Mouse (Mus musculus) heart, postnatal 36 days (tissue): ENCODE data around the gene Unc119b. TPM values are rescaled to one million over a fixed set of nuclear protein-coding genes. Genes with fewer than 3 reads are reported as not detected.
"Not testable (repeated sequence)": the region's sequence is repeated elsewhere in the genome, so short reads cannot be mapped to it uniquely, and the experiment has no call there.

ENCODE experiments used
- DNase-seq, 2 experiments: peaks; one replicate each; pipeline ENCODE4 v3.0.0; 2021 to 2022
- intact Hi-C: fragments of 180-260 bp; cut with DNase I; formaldehyde crosslinking; loops from one replicate; pipeline ENCODE4 v1.15.1; 2025
- total RNA-seq, 2 experiments: library from RNA; stranded (reverse); gene quantifications; 2 replicates each; pipeline ENCODE4 v1.2.3; 2021

Gene Unc119b
- total RNA-seq, 2 experiments from 2014 or later, result 17.7 to 21.3 TPM

DNA sequence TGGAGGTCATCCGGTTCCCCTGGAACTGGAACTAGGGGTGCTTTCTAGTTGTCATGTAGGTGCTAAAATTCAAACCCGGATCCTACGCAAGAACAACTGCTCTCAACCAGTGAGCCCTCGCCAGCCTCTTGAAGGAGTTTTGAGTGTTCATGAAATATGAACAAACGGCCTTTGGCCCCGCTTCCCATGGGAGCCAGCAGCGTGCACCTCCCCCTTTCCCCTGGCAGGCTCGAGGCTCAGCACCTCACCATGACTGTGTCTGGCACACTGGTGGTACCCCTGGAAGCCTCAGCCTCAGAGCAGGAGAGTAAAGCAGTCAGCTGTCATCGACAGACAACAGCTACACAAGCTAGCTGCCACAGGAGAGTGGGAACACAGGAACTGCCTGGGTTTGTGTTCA lies 34.8 kb downstream of the Unc119b start:
- intact Hi-C loops, result no loop called here
- DNase-seq, result no peak

GRCm38 (mm10) chr5:115099530-115099929 lies 35.2 kb downstream of the Unc119b start:
- no peak for DNase-seq
- intact Hi-C loops, result no loop called here

- no peak for DNase-seq
- intact Hi-C loops, result no loop called here
These were observed 36.6 kb downstream of the Unc119b start, which contains the start of gene Gm10401 for GRCm38 (mm10) chr5:115098195-115098594. Gm10401 (minus strand) TSS chr5:115098295.

DNA sequence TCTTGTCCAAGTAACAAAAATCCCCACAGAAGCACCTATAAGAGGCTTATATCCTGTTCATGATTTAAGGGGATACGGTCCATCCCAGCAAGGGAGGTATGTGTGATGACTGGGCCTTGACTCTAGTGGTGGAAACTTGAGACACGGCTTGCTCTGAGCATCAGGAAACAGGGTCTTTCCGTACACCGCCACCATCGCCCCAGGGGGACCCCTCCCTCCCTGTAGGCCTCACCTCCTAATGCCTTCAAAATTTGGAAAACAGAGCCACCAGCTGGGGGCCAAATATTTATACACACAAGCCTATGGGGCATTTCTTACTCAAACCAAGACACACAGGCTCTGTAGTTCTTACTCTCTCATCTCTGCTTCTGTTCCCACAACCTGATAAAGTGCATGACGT lies 43.0 kb downstream of the Unc119b start:
- intact Hi-C loops, result no loop called here
- DNase-seq, result no peak

DNA sequence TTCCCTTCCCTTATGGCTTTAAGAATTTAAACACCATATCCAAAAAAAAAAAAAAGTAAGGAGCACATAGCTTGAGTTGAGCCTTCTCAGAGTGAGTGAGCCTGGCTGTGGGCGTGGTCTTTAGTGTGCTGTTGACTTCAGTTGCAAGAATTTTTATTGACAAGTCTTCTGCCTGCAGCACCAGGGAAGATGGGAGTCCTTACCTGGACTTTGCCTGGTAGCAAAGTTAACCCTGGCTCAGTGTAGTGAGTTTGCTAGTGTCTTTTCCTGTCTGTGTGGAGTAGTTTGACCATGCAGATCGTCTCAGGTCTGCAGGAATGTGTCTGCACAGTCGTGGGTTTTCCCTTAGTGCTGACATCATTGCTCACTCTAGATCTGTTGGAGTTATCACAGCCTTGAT lies 43.8 kb downstream of the Unc119b start:
- intact Hi-C loops, result no loop called here
- DNase-seq, result no peak

- intact Hi-C loops, result no loop called here
These were observed 45.0 kb downstream of the Unc119b start for GRCm38 (mm10) chr5:115089592-115090268.

DNA sequence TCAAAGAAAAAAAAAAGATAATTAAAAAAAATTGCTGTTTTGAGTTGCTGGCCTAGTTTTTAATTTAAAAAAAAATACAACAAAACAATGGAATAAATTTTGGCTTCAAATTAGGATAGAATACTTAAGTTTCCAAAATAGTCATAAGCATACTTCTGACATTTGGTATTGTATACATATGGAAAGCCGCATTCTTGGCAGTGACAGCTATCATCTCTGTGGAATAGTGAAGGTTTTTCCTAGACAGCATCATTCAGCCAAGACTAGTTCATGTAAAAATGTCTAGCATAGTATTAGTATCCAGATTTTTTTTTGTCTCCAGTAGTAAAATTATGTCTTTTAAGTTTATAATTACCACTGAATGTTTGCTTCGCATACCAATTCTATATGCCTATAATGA lies 49.1 kb downstream of the Unc119b start:
- intact Hi-C loops, result no loop called here
- DNase-seq, result no peak

More at GRCm38 (mm10) chr5:115089592-115090268, 45.0 kb downstream of the Unc119b start:
- no peak for DNase-seq

GRCm38 (mm10) chr5:115083492-115083891 lies 51.3 kb downstream of the Unc119b start:
- intact Hi-C loops, result no loop called here
- DNase-seq, result no peak

DNA sequence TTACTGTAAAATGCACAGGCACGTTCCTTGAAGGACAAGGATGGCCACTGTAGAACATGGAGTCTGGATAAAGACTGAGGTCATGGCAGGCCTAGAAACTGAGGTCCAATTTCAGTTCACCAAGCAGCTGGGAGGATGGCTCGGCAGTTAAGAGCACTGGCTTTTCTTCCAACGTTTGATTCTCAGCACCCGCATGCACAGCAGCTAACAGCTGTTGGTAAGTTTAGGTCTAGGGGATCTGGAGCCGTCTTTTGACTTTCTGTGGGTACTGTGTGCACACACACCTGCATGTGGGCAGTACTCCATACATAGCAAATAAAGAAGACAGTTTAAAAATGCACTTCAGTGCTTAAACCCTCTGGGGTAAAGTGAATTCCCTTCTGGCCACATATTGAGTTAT lies 53.1 kb downstream of the Unc119b start:
- intact Hi-C loops, result no loop called here
- DNase-seq, result no peak

DNA sequence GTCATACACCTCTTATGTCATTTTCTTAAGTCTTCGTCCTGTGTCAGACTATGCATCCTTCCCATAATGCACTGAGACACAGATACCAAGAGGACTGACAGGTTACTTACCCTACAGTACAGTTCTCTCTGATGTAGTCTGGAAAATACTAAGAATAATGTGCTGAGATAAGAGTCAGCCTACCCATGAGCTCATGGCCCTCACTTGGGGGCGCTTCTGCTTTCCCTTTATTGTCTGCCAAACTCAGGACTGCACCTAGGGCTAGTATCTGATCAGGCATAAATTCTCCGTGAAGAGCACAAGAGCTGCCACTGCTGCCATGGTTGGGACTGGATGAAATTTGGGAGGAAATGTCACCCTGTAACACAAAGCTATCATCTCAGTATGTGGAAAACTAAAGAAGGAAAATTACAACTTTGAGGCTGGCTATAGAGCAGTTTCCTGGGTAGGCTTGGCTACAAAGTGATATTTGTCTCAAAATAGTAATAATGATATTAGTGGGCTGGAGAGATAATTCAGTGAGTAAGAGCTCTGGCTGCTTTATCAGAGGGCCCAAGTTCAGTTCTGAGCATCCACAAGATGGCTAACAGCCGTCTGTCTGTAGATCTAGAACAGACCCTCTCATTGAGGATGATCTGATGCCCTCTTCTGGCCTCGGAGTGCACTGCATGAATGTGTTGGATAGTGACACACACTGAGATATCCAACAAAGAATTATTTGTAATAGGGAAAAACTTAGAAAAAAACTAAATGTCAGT lies 58.5 kb downstream of the Unc119b start:
- intact Hi-C loops, result loop anchor here (1.0 to 5.0 kb wide), 3 partner anchors 66 to 161 kb away; partner anchors contain the start of genes Pop5 and Sppl3
- peak; percentile 71 to 82 for DNase-seq

DNA sequence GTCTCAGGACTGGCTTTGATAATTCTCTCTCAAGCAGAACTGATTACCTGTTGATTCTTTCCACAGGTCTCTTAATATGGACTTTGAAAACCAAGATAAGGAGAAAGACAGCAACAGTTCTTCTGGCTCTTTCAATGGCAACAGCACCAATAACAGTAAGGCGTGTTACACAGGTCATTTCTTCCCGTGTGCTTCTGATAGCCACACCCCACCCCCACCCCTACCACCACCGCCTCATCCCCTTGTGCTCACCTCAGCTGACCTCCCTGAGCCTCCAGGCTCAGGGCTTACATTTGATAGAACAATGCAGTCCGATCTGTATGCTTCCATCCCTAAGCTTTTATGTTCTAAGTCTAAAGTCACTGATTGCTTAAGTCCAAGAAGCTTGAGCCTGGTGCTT lies 60.0 kb downstream of the Unc119b start:
- no peak for DNase-seq
- intact Hi-C loops, result loop anchor here (5.0 kb wide), 1 partner anchor 163 kb away; the partner anchor contains the start of gene Pop5

DNA sequence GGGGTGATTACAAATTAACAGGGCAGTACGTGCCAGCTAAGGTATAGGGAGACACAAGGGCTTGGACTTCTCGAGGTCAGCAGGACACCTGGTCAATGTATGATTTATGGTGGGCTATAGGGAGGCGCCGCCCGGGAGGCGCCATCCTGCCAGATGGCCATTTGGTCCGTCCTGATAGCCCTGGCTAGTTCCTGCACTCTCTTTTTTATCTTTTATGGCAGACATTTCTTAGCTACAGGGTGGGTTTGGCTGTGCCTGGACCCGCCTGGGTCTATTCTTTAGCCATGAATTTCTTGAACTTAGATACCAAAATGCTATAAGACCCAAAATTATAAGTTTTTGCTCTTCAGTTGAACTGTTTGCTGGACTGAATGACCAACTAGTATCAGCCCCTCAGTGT lies 61.5 kb downstream of the Unc119b start:
- DNase-seq, intact Hi-C loops: not testable (repeated sequence)

Other genes with a start within 250 kb of the Unc119b start
- gene Oasl2, start 238.0 kb downstream of the Unc119b start, total RNA-seq, result 10 to 100 TPM in 1 of 2 experiments, 1 to 10 TPM in 1; 6.8 to 10.9 TPM
- gene Oasl1, start 211.7 kb downstream of the Unc119b start, total RNA-seq, result 1 to 10 TPM; 1.0 to 1.8 TPM
- gene 2210016L21Rik, start 192.8 kb downstream of the Unc119b start, total RNA-seq, result 10 to 100 TPM; 29.9 to 30.1 TPM
- gene Hnf1a, start 163.9 kb downstream of the Unc119b start, total RNA-seq, result not detected
- gene Sppl3, start 123.8 kb downstream of the Unc119b start, total RNA-seq, result 10 to 100 TPM; 33.0 to 35.8 TPM
- gene Gm10401, start 36.7 kb downstream of the Unc119b start, total RNA-seq, result not detected
- 100 to 1,000 TPM; 203 to 239 TPM for gene Acads, start 15.6 kb downstream of the Unc119b start, total RNA-seq
- gene Mlec, start 23.2 kb upstream of the Unc119b start, total RNA-seq, result 10 to 100 TPM; 73.4 to 93.0 TPM
- gene Cabp1, start 59.4 kb upstream of the Unc119b start, total RNA-seq, result 1 to 10 TPM; 1.8 to 3.2 TPM
- gene Pop5, start 100.9 kb upstream of the Unc119b start, total RNA-seq, result 10 to 100 TPM; 31.5 to 35.5 TPM
- 100 to 1,000 TPM; 378 to 424 TPM for gene Rnf10, start 137.9 kb upstream of the Unc119b start, total RNA-seq
- gene Coq5, start 144.7 kb upstream of the Unc119b start, total RNA-seq, result 100 to 1,000 TPM; 137 to 167 TPM
- 10 to 100 TPM; 71.9 to 88.5 TPM for gene Dynll1, start 166.0 kb upstream of the Unc119b start, total RNA-seq
- 10 to 100 TPM; 16.0 to 18.1 TPM for gene Srsf9, start 192.2 kb upstream of the Unc119b start, total RNA-seq
- 10 to 100 TPM; 17.6 to 18.6 TPM for gene Gatc, start 206.2 kb upstream of the Unc119b start, total RNA-seq
- 10 to 100 TPM; 22.8 to 27.6 TPM for gene Triap1, start 206.2 kb upstream of the Unc119b start, total RNA-seq
- 100 to 1,000 TPM; 253 to 261 TPM for gene Cox6a1, start 214.0 kb upstream of the Unc119b start, total RNA-seq